Mouse (Mus musculus) lung, postnatal 36 days (tissue): ENCODE results near the gene Tnip1.
A peak's percentile ranks its signal among the peaks of the same experiment; 100 is the strongest.

Experiments
- DNase-seq: peaks from one replicate; pipeline ENCODE4 v3.0.0; 2022; ENCODE audit warnings: mixed read lengths

Gene Tnip1

GRCm38 (mm10) chr11:54931405-54932093 lies 31.2 kb downstream of the Tnip1 start:
- peak; percentile 80 for DNase-seq

DNA sequence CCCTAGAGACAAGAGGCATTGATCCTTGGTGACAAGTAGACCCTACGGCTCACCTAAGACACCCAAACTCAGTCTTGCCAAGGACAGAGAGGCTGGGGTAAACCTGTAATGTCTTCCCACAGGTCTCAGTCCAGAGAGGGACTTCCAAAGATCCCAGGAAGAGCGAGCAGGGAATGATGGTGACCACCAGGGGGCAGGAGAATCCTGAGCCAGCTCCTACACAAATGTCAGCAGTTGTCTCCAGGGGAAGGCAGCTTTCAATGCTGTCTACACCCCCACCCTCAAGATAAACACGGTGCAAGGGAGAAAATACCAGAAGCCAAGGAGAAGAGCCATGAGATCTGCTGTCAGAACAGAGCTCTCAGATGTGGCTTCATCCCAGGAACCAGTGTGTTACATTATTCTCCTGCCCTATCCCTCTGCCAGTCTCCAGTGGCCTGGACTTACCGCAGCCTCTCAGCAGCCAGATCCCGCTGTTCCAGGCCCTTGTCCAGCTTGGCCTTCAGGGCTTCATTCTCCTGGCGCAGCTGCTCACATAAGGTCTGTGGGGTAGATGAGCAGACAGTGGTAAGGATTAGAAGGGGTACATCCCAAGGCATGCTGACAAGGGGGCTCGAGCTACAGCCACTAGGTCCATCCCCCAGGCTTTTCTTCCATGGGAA lies 32.3 kb downstream of the Tnip1 start:
- DNase-seq = peak; percentile 70

GRCm38 (mm10) chr11:54929744-54930143 lies 33.0 kb downstream of the Tnip1 start:
- DNase-seq = no peak

DNA sequence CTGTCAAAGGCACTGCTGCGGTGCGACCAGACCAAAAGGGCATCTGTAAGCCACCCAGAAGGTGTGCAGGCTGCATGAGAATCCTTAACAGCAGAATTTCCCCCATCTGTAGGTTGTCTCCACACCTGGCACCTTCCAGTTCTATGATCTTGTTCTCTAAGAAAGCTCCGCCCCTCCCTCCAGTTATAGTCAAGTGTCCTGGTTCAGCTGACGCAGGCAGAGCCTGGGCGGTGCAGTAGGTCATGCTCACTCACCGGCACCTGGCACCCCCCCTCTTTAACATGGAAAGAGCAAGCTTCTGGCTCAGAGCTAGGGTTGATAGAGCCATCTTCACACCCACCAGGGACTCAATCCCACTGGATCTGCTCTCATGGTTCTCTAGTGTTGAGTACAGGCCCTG lies 33.4 kb downstream of the Tnip1 start:
- peak; percentile 60 for DNase-seq

DNA sequence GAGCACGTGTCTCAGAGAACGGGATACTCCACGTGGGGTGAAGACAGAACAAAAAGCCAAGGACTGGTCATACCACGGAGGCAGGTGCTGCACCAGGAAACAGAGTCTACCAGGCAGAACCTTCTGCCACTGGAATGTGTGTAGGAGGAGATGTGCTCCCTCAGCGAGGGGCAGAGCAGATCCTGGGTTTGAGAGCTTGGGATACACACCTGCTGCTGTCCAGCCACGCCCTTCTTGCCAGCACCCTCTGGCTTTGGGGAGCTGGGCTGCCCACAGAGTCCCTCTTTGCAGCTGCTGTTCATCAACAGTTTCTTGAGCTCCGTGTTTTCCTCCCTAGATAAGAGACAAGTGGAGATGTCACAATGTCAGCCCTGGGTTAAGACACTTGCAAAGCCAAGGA lies 33.8 kb downstream of the Tnip1 start:
- no peak for DNase-seq

GRCm38 (mm10) chr11:54928219-54928618 lies 34.5 kb downstream of the Tnip1 start:
- no peak for DNase-seq

- DNase-seq = peak; percentile 80
Observed at GRCm38 (mm10) chr11:54927346-54928140, 35.2 kb downstream of the Tnip1 start.

- DNase-seq = no peak
Observed at GRCm38 (mm10) chr11:54924145-54924544, 38.6 kb downstream of the Tnip1 start.

- no peak for DNase-seq
Observed at GRCm38 (mm10) chr11:54922488-54922887, 40.2 kb downstream of the Tnip1 start.

DNA sequence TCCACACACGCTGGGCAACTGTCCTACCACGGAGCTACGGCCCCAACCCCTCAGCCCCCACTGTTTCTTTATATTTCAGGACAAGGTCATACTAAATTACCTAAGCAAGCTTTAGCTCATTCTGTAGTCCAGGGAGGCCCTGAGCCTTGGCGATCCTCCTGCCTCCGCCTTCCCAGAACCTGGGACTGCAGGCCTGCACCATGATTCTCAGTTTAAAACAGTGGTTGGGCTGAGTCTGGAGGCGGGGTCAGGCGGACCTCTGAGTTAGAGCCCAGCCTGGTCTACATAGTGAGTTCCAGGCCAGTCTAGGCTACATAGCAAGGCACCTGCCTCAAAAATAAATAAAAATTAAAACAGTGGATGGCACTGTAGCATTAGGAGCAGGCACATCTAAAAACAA lies 40.9 kb downstream of the Tnip1 start:
- DNase-seq = no peak

DNA sequence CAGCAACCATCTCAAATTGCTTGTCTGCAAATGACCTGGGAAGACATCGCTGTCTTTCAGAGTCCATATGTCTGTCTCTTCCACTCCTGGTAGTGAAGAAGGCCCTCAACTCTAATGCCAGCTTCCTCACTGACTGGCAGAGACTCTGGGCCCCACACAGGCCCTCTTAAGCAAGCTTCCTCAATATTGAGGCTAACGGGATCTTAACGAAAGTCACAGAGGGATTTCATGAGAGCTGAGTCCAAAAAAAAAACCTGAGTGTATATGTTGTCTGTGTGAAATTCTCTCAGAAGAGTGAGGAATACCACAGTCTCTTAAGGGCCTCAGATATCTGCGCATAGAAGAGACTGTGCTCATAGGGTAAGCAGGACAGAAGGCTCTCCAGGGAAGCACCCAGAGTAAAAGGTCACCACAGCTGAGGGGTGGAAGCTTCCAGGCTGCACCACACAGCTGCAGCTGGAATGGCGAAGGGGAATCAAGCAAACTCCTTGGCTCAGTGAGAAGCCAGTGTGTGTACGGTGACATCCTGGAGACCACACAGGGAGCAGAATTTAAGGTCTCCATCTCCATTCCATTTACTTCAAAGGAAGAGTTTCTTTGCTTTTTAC lies 41.6 kb downstream of the Tnip1 start:
- no peak for DNase-seq

DNA sequence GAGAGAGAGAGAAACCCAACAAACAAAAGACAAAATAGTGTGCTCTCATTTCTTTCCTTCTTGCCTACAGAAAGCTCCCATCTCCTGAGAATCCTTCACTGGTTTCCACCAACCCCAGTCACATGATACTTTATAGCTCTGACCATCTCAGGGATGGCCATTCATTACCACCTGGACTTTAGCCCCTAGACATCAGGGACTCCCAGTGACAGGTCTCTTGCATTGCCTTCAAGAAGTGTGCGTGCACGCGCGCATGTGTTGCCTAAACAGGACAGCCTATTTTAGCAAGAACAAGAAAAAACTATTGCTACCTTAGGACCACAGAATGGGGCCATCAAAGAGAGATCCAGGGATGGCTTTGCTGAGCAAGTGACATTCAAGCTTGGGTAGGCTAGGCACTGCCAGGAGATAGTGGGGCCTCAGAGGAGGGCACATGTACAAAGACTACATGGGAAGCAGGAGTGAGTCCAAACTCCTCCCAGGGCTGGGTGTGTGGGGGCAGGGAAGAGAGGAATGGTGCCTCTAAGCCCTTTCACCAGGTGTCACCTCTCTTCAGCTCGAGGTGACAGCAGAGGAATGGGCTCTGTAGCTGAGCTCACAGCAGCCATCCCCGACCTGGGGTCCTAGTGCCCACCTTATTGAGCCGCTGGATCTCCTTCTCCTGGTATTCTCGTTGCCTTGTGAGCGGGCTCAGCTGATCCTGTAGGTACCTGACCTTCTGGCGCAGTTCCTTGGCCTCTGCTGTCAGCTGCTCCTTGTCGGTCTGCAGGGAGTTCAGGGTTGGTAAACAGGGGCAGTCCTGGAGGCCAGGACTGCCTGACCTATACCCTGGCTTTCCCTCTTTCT lies 42.4 kb downstream of the Tnip1 start:
- DNase-seq = no peak

GRCm38 (mm10) chr11:54918273-54918672 lies 44.4 kb downstream of the Tnip1 start:
- no peak for DNase-seq

DNA sequence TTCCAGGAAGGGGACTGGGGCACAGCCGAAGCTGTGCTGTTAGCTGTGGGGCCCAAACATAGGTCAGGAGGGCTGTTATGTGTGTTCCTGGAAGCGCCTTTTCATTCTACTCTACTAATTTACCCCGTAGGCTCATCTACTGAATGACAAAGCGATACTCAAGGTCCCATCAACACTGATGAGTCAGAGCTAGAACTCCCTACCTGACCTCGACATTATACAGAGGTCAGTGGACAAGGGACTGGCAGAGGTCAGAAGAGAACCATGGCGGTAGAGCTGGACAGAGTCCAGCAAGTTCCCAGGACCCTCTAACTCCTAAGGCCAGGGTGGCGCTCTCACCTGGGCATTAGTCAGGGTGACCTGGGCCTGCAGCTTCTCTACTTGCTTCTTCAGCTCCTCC lies 45.3 kb downstream of the Tnip1 start:
- no peak for DNase-seq

DNA sequence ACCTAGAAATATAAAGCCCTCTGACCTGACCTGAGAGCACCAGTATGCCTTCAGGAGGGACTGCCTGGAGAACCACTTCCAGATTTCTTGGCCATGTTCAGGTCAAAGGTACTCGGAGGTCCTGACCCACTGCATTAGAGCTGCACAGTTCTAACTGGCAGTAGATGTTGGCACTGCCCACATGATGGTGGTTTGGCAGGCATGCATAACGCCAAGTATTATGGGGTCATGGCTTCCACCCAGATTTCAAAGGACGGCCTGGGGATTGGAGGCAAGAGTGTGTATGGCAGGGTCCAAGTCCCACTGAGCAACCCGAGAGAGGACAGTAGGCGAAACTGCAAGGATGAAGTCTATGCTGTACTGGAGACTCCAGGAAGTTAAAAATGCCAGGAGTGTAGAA lies 48.9 kb downstream of the Tnip1 start:
- no peak for DNase-seq

DNA sequence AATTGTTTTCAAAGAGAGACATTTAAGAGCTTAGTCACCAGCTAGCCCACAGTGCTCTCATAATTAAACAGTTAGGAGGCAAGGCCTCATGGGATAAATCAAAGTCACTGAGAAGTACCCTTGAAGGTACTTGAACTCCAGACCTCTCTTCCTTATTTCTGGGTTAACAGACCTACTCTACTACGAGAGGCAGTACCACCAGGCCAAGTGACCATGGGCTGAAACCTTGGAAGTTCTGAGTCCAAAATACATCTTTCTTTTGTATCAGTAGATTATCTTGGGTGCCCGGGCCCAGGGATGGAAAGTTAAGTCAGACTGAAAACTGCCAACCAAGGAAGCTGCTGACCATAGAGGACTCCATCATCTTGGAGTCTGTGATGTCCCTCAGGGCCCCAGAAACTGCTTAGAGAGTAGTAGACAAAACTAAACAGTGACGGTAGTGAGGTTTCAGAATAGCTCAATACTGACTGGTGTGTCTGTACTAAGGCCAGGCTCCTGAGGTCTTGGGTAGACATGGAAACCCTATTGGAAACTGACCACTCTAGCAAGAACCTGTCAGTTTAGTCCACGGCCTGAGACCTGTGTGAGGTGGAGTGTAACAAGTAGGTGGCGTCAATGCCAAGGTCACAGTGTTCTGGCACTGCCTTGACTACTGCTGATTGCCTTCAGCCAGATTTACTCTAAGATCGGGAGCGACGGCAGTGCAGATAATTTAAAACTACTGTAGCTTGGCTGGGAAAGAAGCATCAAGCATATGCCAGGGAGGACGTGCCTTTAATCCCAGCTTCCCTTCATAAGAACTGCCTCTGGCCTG lies 50.0 kb downstream of the Tnip1 start:
- peak; percentile 53 for DNase-seq

GRCm38 (mm10) chr11:54911671-54912502 lies 50.8 kb downstream of the Tnip1 start:
- no peak for DNase-seq

DNA sequence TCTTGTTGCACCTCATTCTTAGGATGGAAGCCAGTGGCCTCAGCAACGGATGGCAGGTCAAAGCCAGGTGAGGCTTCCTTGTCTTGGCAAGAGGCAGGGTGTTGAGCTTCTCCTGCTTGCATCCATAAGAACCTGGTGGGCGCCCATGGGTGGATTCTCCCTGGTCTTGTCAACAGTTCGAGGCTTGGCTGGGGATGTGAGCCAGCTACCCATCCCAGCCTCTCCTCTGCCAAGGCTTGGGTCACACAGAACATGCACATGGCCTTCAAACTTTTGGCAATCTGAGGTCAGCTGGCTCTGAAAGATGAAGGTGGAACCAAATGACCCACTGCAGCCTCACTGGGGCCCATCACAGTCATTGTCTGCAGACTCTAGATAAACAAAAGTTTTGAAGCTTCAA lies 51.5 kb downstream of the Tnip1 start:
- DNase-seq = no peak

DNA sequence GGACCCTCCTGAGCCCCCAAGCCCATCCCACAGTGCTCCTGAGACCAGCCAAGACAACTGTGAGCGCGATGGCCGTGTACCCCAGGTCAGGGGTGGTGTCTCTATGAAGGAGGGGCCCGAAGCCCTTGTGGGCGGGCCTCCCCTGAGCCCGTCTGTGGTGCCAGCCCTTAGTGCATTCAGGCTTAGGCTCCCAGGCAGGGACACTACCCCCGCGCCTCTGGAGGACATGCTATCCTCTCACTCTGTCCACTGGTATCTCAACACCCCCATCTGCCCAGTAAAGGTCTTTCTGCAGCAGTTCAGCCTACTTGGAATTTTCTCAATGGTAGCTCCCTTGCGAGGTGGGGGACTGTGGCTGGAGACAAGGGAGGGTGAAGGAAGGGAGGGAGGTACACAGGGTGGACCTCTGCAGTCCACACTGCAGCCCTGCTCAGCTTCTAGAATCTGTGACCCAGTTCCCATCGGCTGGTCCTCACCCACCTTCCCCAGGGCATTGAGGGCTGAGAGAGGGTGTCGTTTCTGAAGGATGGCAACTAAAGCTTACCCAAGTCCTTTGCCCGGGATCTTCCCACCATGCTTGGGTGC lies 52.5 kb downstream of the Tnip1 start:
- no peak for DNase-seq

DNA sequence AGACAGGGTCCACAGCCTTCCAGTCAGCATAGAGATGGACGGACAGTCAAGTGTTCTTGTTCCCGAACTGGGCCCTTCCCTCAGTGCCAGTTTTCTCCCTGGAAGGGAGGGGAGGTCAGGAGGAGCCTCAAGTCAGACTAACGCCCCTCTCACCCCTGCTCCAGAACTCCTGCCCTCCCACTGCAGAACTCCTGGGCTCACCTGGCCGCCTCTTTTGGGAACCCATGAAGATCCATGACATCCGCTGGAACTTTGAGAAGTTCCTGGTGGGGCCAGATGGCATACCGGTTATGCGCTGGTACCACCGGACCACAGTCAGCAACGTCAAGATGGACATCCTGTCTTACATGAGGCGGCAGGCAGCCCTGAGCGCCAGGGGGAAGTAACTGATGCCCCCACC lies 53.4 kb downstream of the Tnip1 start:
- no peak for DNase-seq
